Mouse (Mus musculus): ENCODE results near the gene Aoc1.

DNA sequence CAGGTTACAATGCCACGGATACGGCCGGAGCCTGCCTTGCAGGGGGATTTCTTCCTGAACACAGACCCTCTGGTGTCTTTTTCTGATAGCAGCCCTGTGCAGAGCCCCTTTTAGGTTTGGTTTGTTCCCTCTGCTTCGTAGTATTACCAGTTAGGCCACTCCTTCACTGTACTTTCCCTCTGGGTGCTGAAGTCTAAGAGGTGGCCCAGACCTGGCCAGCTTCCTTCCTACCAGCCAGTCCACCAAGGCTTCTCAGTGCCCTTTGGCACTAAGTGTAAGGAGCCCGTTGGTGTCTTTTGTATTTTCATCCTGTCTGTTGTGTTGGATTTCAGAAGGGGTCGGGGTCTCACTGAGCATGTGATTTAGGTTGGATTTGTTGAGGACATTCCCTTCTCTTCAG is 2.8 kb downstream of the Aoc1 start:
- TF ChIP-seq CTCF (IDR thresholded peaks at IDR 0.05; ENCODE audit: extremely low read depth, insufficient read depth, low read length), result no peak
- no peak for TF ChIP-seq POLR2A (IDR thresholded peaks at IDR 0.05; ENCODE audit: extremely low read depth, insufficient read depth, low read length)

All from cortical plate, adult 2 months (tissue).